Mouse (Mus musculus): ENCODE results near the gene Haspin. TPM values are rescaled to one million over a fixed set of nuclear protein-coding genes. Genes with fewer than 3 reads are reported as not detected.
A peak's percentile ranks its signal among the peaks of the same experiment; 100 is the strongest.

Haspin gene
- polyA plus RNA-seq, 1 experiment from 2014 or later = 12.1 TPM

- Histone ChIP-seq H3K4me1 (ENCODE audit: control insufficient read depth, insufficient read depth, low read length) (no peaks in the 10 kb centered on the region), H3K4me3 (ENCODE audit: low read depth, low read length) (no peak overlapping the region), H3K27me3 (replicated peaks; ENCODE audit: control insufficient read depth, insufficient read depth, low read length) (peaks cover 14% of the 10 kb centered on the region; the same call in 1 of the 2 replicates), H3K9ac (ENCODE audit: low read depth, low read length) (no peak overlapping the region), H3K9me3 (ENCODE audit: control insufficient read depth, low read length) (no peaks in the 10 kb centered on the region), H3K4me2 (ENCODE audit: low read depth, low read length) (no peak overlapping the region), H3K27ac (replicated peaks; ENCODE audit: low read depth, low read length) (no peak overlapping the region), H3K36me3 (ENCODE audit: control insufficient read depth, insufficient read depth, low read length) (no peaks in the 10 kb centered on the region)
- DNase-seq (ENCODE audit: low spot score) = peak; percentile 27
- WGBS = 59% methylated on average over 6 of the region's 6 CpGs
- no peak for ATAC-seq (ENCODE audit: low read depth)
Observed at GRCm38 (mm10) chr11:73155071-73155470, 17.0 kb upstream of the Haspin start.

GRCm38 (mm10) chr11:73148209-73148608, 10.1 kb upstream of the Haspin start:
- ATAC-seq (ENCODE audit: low read depth) (no peak), DNase-seq (ENCODE audit: low spot score) (no peak)
- Histone ChIP-seq H3K4me2 (ENCODE audit: low read depth, low read length) (no peak overlapping the region), H3K4me3 (ENCODE audit: low read depth, low read length) (no peak overlapping the region), H3K4me1 (ENCODE audit: control insufficient read depth, insufficient read depth, low read length) (no peaks in the 10 kb centered on the region), H3K36me3 (ENCODE audit: control insufficient read depth, insufficient read depth, low read length) (no peaks in the 10 kb centered on the region), H3K9me3 (ENCODE audit: control insufficient read depth, low read length) (no peaks in the 10 kb centered on the region), H3K9ac (ENCODE audit: low read depth, low read length) (no peak overlapping the region), H3K27ac (replicated peaks; ENCODE audit: low read depth, low read length) (no peak overlapping the region), H3K27me3 (replicated peaks; ENCODE audit: control insufficient read depth, insufficient read depth, low read length) (no peaks in the 10 kb centered on the region)
- WGBS = 78% methylated on average over 9 of the region's 9 CpGs

- H3K4me1 ChIP-seq (ENCODE audit: control insufficient read depth, insufficient read depth, low read length) = no peaks in the 10 kb centered on the region
- H3K27me3 ChIP-seq (replicated peaks; ENCODE audit: control insufficient read depth, insufficient read depth, low read length) = no peaks in the 10 kb centered on the region
- no peaks in the 10 kb centered on the region for H3K36me3 ChIP-seq (ENCODE audit: control insufficient read depth, insufficient read depth, low read length)
- no peak overlapping the region for H3K4me3 ChIP-seq (ENCODE audit: low read depth, low read length)
- H3K4me2 ChIP-seq (ENCODE audit: low read depth, low read length) = no peak overlapping the region
- H3K9ac ChIP-seq (ENCODE audit: low read depth, low read length) = no peak overlapping the region
- ATAC-seq (ENCODE audit: low read depth) = no peak
- H3K9me3 ChIP-seq (ENCODE audit: control insufficient read depth, low read length) = no peaks in the 10 kb centered on the region
- no peak for DNase-seq (ENCODE audit: low spot score)
- WGBS = 53% methylated on average over 7 of the region's 7 CpGs
- no peak overlapping the region for H3K27ac ChIP-seq (replicated peaks; ENCODE audit: low read depth, low read length)
Observed at GRCm38 (mm10) chr11:73146975-73147365, 8.9 kb upstream of the Haspin start.

- H3K4me1 ChIP-seq (ENCODE audit: control insufficient read depth, insufficient read depth, low read length) = no peaks in the 10 kb centered on the region
- no peak overlapping the region for H3K9ac ChIP-seq (ENCODE audit: low read depth, low read length)
- ATAC-seq (ENCODE audit: low read depth) (no peak), DNase-seq (ENCODE audit: low spot score) (peak; percentile 13)
- no peak overlapping the region for H3K4me3 ChIP-seq (ENCODE audit: low read depth, low read length)
- no peaks in the 10 kb centered on the region for H3K36me3 ChIP-seq (ENCODE audit: control insufficient read depth, insufficient read depth, low read length)
- H3K9me3 ChIP-seq (ENCODE audit: control insufficient read depth, low read length) = no peaks in the 10 kb centered on the region
- WGBS = 52% methylated on average over 11 of the region's 11 CpGs
- no peaks in the 10 kb centered on the region for H3K27me3 ChIP-seq (replicated peaks; ENCODE audit: control insufficient read depth, insufficient read depth, low read length)
- H3K27ac ChIP-seq (replicated peaks; ENCODE audit: low read depth, low read length) = no peak overlapping the region
- H3K4me2 ChIP-seq (ENCODE audit: low read depth, low read length) = no peak overlapping the region
Observed at GRCm38 (mm10) chr11:73146026-73146974, 8.2 kb upstream of the Haspin start.

GRCm38 (mm10) chr11:73144261-73144681, 6.2 kb upstream of the Haspin start:
- Histone ChIP-seq H3K4me2 (ENCODE audit: low read depth, low read length) (no peak overlapping the region), H3K4me3 (ENCODE audit: low read depth, low read length) (no peak overlapping the region), H3K9ac (ENCODE audit: low read depth, low read length) (no peak overlapping the region), H3K9me3 (ENCODE audit: control insufficient read depth, low read length) (no peaks in the 10 kb centered on the region), H3K36me3 (ENCODE audit: control insufficient read depth, insufficient read depth, low read length) (no peaks in the 10 kb centered on the region), H3K27ac (replicated peaks; ENCODE audit: low read depth, low read length) (no peak overlapping the region), H3K4me1 (ENCODE audit: control insufficient read depth, insufficient read depth, low read length) (no peaks in the 10 kb centered on the region), H3K27me3 (replicated peaks; ENCODE audit: control insufficient read depth, insufficient read depth, low read length) (no peaks in the 10 kb centered on the region)
- DNase-seq (ENCODE audit: low spot score) = no peak
- ATAC-seq (ENCODE audit: low read depth) = no peak
- WGBS = 77% methylated on average over 1 of the region's 1 CpGs

GRCm38 (mm10) chr11:73137116-73137515, 978 bp downstream of the Haspin start:
- Histone ChIP-seq H3K4me3 (ENCODE audit: low read depth, low read length) (peak overlapping the region; percentile 79), H3K9ac (ENCODE audit: low read depth, low read length) (peak overlapping the region; percentile 82), H3K36me3 (ENCODE audit: control insufficient read depth, insufficient read depth, low read length) (peaks cover 12% of the 10 kb centered on the region; the same call in 1 of the 2 replicates), H3K27ac (replicated peaks; ENCODE audit: low read depth, low read length) (no peak overlapping the region), H3K4me2 (ENCODE audit: low read depth, low read length) (peak overlapping the region; percentile 67), H3K9me3 (ENCODE audit: control insufficient read depth, low read length) (no peaks in the 10 kb centered on the region), H3K4me1 (ENCODE audit: control insufficient read depth, insufficient read depth, low read length) (peaks cover 15% of the 10 kb centered on the region; the same call in 1 of the 2 replicates), H3K27me3 (replicated peaks; ENCODE audit: control insufficient read depth, insufficient read depth, low read length) (no peaks in the 10 kb centered on the region)
- WGBS = 32% methylated on average over 11 of the region's 11 CpGs
- no peak for ATAC-seq (ENCODE audit: low read depth)
- DNase-seq (ENCODE audit: low spot score) = peak; percentile 29

- Histone ChIP-seq H3K36me3 (ENCODE audit: control insufficient read depth, insufficient read depth, low read length) (peaks cover 12% of the 10 kb centered on the region; the same call in 1 of the 2 replicates), H3K4me2 (ENCODE audit: low read depth, low read length) (peak overlapping the region; percentile 67), H3K27me3 (replicated peaks; ENCODE audit: control insufficient read depth, insufficient read depth, low read length) (no peaks in the 10 kb centered on the region), H3K9me3 (ENCODE audit: control insufficient read depth, low read length) (no peaks in the 10 kb centered on the region), H3K9ac (ENCODE audit: low read depth, low read length) (0 out of 2 replicates have a peak overlapping the region, but pooled peaks have one; percentile 82), H3K27ac (replicated peaks; ENCODE audit: low read depth, low read length) (no peak overlapping the region), H3K4me1 (ENCODE audit: control insufficient read depth, insufficient read depth, low read length) (peaks cover 15% of the 10 kb centered on the region; the same call in 1 of the 2 replicates), H3K4me3 (ENCODE audit: low read depth, low read length) (peak overlapping the region; percentile 79)
- DNase-seq (ENCODE audit: low spot score) (no peak), ATAC-seq (ENCODE audit: low read depth) (no peak)
- 84% methylated on average over 6 of the region's 6 CpGs for WGBS
Observed at GRCm38 (mm10) chr11:73136587-73136986, 1.5 kb downstream of the Haspin start.

- Histone ChIP-seq H3K4me2 (ENCODE audit: low read depth, low read length) (peak overlapping the region; percentile 23; the same call in 1 of the 2 replicates), H3K27me3 (replicated peaks; ENCODE audit: control insufficient read depth, insufficient read depth, low read length) (no peaks in the 10 kb centered on the region), H3K36me3 (ENCODE audit: control insufficient read depth, insufficient read depth, low read length) (peaks cover 12% of the 10 kb centered on the region; the same call in 1 of the 2 replicates), H3K27ac (replicated peaks; ENCODE audit: low read depth, low read length) (no peak overlapping the region), H3K9me3 (ENCODE audit: control insufficient read depth, low read length) (no peaks in the 10 kb centered on the region), H3K9ac (ENCODE audit: low read depth, low read length) (no peak overlapping the region), H3K4me3 (ENCODE audit: low read depth, low read length) (no peak overlapping the region), H3K4me1 (ENCODE audit: control insufficient read depth, insufficient read depth, low read length) (peaks cover 15% of the 10 kb centered on the region; the same call in 1 of the 2 replicates)
- ATAC-seq (ENCODE audit: low read depth) (no peak), DNase-seq (ENCODE audit: low spot score) (no peak)
- WGBS = 94% methylated on average over 5 of the region's 5 CpGs
Observed at GRCm38 (mm10) chr11:73134222-73134621, 3.9 kb downstream of the Haspin start.

All from embryonic facial prominence, embryonic 14.5 days (tissue).